Mouse (Mus musculus) skeletal muscle tissue, adult 2 months (tissue): Measurements from ENCODE around the gene Thbs3.
A peak's percentile ranks its signal among the peaks of the same experiment; 100 is the strongest.

Experiments
- DNase-seq: peaks from one replicate; pipeline ENCODE4 v3.0.0-alpha.2; 2012; ENCODE audit warnings: low read depth, low spot score

The Thbs3 gene

DNA sequence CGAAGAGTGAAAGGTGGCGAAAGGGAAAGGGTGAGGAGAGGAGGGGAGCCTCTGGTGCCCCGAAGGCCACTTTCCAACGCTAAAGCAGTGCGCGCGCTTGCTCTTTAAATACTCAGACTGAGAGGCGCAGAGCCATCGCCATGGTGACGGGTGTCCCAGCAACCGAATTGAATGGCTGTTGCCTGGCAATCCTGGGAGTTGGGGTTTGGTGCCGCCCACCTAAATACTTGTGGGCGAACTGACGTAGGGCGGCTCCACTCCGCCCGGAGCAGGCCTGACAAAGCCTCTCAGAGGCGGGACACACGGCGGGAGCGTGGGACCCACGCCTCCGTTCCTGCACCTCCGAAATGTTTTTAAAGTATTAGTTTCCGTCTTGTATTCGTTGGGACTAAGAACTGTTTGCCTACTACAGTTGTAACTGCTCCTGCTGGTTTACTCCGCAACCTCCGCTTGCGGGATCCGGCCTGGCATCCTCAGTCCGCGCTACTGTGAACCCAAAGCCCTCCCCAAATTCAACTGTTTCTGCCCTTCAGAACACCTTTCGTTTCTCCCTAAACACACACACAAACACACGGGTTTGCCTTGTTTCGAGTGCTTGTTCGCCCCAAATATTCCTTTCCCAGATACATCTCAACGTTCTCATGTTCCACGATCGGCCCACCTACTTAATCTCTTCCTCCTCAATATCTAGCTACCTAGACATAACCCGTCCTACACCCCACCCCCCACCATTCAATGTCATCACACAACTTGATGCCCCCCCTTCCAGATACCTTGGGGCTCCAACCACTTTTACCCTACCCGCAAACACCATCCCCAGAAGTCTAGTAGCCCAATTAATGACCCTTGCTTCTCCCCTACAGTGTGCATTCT lies 12.6 kb downstream of the Thbs3 start:
- DNase-seq, result peak; percentile 53

DNA sequence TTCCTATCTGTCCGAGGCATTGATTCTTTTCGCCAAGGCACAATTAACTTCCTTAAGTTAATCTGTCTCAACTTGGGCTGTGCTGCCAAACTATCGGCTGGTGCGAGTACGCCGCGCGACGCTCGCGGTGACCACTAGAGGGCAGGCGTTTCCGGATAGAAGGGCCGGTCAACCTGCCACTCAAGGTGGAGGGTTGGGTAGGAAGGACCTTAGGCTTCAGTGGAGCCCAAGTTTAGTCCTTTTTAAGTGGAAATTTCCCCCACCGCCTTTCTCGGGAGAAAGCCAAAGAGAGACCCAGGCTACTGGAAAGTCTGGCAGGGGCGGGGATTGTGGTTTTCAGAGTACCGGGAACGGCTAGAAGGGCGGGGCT lies 13.2 kb downstream of the Thbs3 start:
- peak; percentile 66 for DNase-seq

DNA sequence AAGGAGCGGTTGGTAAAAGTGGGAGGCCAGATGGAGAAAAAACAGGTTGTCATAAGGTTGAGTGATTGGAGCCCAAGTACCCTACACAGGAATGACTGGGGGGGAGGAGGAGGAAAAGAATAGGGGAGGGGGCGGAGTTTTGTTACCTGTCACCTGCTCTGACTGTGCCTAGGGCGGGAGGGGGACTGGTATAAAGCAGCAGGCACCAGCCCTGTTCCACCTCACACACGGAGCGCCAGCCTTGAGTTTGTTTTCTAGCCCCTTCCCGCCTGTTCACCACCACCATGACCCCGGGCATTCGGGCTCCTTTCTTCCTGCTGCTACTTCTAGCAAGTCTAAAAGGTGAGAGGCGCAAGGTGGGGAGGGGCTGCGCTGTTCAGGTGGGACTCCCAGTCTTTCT lies 13.9 kb downstream of the Thbs3 start, which contains the start of gene Muc1:
Gene Muc1 (plus strand): TSS at position 222 of the 400 bp plus-strand sequence.
- no peak for DNase-seq

GRCm38 (mm10) chr3:89229276-89229675 lies 14.3 kb downstream of the Thbs3 start:
- no peak for DNase-seq

DNA sequence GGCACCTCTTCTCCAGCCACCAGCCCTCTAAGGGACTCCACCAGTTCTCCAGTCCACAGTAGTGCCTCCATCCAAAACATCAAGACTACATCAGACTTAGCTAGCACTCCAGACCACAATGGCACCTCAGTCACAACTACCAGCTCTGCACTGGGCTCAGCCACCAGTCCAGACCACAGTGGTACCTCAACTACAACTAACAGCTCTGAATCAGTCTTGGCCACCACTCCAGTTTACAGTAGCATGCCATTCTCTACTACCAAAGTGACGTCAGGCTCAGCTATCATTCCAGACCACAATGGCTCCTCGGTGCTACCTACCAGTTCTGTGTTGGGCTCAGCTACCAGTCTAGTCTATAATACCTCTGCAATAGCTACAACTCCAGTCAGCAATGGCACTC lies 15.6 kb downstream of the Thbs3 start:
- DNase-seq, result no peak

DNA sequence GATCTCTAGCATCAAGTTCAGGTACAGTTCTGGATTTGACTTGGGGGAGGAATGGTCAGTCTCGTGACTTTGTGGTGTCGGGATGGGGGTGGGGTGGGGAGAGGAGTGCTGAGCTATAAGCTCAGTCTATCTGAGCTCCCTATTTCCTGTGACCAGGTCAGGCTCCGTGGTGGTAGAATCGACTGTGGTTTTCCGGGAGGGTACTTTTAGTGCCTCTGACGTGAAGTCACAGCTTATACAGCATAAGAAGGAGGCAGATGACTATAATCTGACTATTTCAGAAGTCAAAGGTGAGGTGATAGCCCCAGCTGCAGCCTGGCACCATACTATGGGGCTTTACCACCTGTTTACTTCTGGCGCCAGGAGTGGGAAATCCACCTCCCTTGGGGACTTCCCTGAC lies 16.4 kb downstream of the Thbs3 start:
- DNase-seq, result no peak

DNA sequence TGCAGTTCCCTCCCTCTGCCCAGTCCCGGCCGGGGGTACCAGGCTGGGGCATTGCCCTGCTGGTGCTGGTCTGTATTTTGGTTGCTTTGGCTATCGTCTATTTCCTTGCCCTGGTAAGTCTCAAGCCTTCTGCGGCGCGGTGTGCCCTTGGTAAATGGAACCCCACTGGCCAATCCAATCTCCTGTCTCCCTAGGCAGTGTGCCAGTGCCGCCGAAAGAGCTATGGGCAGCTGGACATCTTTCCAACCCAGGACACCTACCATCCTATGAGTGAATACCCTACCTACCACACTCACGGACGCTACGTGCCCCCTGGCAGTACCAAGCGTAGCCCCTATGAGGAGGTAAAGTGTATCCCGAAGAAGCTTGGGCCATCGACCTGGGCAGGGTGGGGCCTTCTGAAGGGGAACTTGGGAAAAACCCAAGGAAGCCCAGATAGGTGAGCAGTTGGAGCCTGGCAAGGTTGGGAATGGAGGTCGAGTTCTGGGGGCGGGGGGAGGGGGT lies 16.8 kb downstream of the Thbs3 start:
- DNase-seq, result no peak

GRCm38 (mm10) chr3:89232614-89233013 lies 17.6 kb downstream of the Thbs3 start:
- no peak for DNase-seq

DNA sequence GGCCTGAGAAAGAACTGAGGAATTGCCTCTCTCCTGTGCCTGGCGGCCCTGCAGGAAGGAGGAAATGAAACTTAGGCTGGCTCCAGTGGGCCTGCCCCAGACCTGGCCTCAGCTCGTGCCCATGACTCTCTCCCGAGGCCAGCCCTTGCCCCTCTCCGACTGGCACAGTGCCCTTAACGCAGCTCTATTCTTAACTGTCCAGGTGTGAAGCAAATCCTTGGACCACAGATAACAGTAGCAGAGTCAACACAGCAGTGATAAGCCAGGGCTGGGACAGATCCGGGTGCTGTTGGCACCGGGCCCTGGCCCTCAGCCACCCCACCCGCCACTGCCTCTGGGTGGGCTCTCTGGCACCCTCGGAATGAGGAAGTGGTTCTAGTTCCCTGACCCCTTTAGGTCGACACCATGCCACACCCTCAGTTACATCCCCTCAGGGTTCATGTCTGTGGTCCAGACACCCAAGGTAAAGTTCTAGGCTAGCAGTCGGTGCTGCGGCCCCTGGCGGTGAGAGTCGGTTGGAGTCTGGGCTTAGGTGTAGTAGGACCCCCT lies 18.7 kb downstream of the Thbs3 start:
- no peak for DNase-seq

DNA sequence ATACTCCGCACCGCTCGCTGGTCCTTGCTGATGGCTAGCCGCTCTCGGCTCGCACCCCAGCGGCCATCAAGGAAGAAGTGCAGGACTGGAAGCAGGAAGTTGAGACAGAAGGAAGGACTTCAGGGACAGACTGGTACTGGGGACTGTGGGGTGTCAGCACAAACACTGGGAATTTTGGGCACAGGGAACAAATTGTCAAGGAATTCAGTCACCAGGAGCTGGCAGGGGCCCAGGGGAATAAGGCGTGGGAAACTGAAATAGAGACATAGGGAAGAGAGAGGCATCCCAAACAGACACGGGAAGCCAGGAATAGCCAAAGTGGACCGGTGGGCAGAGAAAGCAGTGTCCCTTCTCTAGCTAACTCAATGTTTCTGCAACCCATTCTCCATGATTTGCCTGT lies 21.5 kb downstream of the Thbs3 start:
- no peak for DNase-seq

DNA sequence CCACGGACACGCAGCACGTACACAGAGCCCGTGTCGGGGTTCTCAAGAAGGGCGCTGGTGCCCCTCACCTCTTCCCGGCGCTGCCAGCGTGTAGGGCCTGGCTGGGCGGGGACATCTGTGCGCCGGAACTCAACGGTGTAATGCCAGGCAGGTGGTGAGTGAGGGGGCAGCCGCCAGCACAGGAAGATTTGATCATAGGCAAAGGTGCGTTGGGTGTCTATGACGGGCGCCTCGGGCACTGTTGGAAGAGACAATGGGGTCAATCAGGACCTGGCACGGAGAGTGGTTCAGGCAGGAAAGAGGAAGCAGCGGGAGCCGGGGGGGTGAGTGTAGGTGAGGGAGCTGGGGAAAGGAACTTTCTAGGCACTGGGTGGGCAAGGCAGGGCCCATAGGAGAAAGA lies 22.7 kb downstream of the Thbs3 start:
- DNase-seq, result no peak

DNA sequence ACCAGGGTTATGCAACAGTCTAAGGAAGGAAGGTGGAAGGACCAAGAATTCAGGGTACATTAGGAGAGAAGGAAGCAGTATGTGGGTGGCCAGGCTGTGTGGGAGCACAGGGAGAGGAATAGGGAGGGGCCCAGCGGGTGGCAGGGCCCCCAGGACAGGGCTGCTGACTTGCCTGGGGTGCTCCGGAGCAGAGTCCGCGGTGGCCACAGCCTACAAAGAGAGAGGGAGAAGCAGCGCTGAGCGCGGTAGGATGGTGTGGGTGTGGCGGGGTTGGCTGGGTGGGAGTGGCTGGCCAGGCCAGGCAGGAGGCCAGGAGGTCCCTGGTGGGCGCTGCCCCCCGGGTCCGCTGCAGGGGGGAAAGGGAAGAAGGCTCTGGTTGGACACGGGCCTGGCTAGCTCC lies 23.5 kb downstream of the Thbs3 start:
- no peak for DNase-seq

DNA sequence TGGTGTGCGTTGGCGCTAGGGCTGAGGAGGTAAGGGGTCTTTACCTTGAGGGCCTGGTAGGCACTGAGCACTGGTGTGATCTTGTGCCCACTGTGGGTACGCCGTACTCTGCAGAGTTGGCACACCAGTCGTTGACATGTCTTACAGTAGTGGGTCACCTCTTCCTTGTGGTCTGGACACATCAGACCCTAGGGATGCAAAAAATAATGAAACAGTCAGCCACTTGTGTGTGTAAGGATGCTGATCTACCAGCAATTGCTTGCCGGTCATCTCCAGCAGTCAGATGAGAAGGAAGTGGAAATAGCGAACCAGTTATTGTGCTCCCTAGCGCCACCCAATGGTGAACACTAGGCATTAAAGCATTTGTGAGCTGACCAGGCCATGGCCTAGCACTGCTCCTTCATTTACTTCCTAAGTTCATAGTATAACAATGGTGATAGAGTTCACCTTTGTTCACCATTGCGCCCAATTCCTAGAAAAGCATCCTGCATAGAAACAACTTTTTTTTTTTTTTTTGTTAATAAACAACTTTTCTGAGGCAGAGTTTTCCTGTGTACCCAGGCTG lies 27.4 kb downstream of the Thbs3 start:
- no peak for DNase-seq

- DNase-seq, result no peak
Observed at GRCm38 (mm10) chr3:89243609-89244008, 28.6 kb downstream of the Thbs3 start.

GRCm38 (mm10) chr3:89244158-89244981 lies 29.4 kb downstream of the Thbs3 start:
- no peak for DNase-seq

DNA sequence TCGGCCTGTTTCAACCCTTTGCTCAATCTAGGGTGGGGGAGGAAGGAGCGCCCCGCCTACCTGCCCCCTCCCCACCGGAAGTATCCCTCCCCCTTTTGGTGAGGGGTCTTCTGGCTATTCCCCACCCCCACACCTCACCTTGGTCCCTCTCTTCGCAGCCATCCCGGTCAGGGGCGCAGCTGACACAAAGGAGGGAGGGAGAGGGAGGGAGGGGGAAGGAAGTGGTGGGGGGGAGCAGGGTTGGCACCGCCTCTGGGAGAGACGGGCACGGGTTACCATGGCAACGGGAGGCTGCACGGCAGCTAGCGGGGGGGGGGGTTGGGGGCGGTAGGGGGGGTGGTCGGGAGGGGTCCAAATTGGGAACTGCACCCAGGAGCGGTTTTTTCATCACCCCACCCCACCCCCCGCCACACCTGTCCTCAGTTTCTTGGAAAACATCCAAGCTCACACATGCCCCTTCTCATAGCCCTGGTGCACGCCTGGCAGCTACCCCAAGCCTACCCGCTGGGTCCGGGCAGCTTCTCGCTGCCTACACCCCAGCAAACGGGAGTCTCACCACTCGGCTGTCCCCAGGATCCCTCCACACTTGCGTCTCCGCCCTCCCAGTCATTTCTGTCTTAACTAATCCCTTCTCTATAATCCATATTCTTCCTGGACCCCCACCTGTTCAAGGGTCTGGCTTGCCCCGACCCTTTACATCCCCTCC lies 30.2 kb downstream of the Thbs3 start:
- DNase-seq, result no peak

- DNase-seq, result no peak
Observed at GRCm38 (mm10) chr3:89245688-89246171, 30.8 kb downstream of the Thbs3 start, which contains the start of gene Krtcap2. Krtcap2 (plus strand) TSS chr3:89245966.

DNA sequence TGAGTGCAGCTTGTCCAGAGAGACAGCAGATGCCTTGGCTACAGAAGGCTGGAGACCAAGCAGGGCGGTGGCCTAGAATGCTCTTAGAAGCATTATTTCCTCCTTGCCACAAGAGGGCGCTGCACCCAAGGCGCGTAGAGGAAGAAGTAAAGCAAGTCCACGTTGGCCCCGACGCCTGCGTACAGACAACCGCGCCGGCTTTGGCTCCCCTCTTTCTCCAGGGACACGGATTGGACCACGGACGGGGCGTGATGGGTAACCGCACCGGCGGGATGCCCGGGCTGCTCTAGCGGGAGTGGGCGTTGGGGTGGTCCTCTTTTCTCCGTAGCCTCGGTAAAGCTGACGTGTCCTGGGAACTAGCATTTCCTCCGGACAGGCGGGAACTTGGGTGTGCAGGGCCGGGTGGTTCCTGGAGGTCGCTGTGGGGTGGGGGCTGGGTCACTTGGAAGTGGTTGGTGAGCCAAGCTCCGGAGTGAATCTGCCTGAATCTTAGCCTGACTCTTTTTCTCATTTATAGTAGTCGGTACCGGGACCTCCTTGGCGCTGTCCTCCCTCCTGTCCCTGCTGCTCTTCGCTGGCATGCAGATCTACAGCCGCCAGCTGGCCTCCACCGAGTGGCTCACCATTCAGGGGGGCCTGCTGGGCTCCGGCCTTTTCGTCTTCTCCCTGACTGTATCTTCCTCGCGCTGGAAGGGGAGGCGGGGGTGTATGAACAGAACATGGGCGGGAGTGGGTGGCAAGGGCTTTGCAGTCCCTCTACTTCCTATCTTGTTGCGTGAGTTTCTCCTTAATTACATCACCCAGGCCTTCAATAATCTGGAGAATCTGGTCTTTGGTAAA lies 31.5 kb downstream of the Thbs3 start, which contains the start of gene Trim46:
Gene Trim46 (minus strand): TSS at position 49 of the 840 bp plus-strand sequence.
- peak; percentile 90 for DNase-seq

DNA sequence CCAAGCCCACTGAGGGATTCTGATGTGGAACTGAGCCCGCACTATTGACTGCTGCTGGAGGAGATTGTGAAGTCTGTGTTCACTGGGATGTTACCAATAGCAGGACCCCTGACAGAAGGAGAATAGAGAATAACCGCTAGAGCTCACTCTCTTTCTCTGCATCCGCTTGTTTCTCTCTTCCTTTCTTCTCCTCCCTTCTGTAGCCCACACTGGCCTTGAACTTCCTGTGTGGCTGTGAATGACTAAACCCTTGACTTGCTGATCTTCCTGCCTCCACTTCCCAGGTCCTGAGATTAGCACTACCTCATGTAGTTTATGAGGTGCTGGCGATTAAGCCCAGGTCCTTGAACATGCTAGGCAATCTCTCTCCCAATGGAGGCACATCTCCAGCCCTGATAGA lies 32.5 kb downstream of the Thbs3 start:
- no peak for DNase-seq

- no peak for DNase-seq
Observed at GRCm38 (mm10) chr3:89250435-89251040, 35.6 kb downstream of the Thbs3 start.
